Mouse (Mus musculus) embryonic facial prominence, embryonic 14.5 days (tissue): ENCODE data around the gene Thsd7b. TPM values are rescaled to one million over a fixed set of nuclear protein-coding genes. Genes with fewer than 3 reads are reported as not detected.

Source experiments
- ATAC-seq: fragments of 200-750 bp; cut with Nextera tagmentation; 2 replicates; pipeline ENCODE4 v1.8.0; 2017; ENCODE audit warnings: low read depth, moderate number of reproducible peaks, moderate TSS enrichment
- DNase-seq: peaks from one replicate; pipeline ENCODE4 v3.0.0-alpha.2; 2015; ENCODE audit warnings: low spot score
- H3K27ac ChIP-seq: fragments of 300-500 bp; sonication (generic); replicated peaks from 2 replicates; pipeline ENCODE4 v1.5.1; 2014; ENCODE audit warnings: low read depth, mild to moderate bottlenecking, low read length, moderate library complexity
- H3K27me3 ChIP-seq: fragments of 300-500 bp; sonication (generic); replicated peaks from 2 replicates; pipeline ENCODE4 v1.6.1; 2014; ENCODE audit warnings: low read length; ENCODE audit not compliant: control insufficient read depth, insufficient read depth
- H3K36me3 ChIP-seq: fragments of 300-500 bp; sonication (generic); 2 replicates; pipeline ENCODE4 v1.6.1; 2014; ENCODE audit warnings: low read length, mixed read lengths; ENCODE audit not compliant: control insufficient read depth, insufficient read depth
- H3K4me1 ChIP-seq: fragments of 300-500 bp; sonication (generic); 2 replicates; pipeline ENCODE4 v1.6.1; 2014; ENCODE audit warnings: antibody characterized with exemption, low read length; ENCODE audit not compliant: control insufficient read depth, insufficient read depth
- H3K4me2 ChIP-seq: fragments of 300-500 bp; sonication (generic); 2 replicates; pipeline ENCODE4 v1.6.1; 2014; ENCODE audit warnings: low read depth, mild to moderate bottlenecking, low read length, moderate library complexity, mixed read lengths
- H3K4me3 ChIP-seq: fragments of 300-500 bp; sonication (generic); 2 replicates; pipeline ENCODE4 v1.5.1; 2014; ENCODE audit warnings: low read depth, mild to moderate bottlenecking, low read length
- H3K9ac ChIP-seq: fragments of 300-500 bp; sonication (generic); 2 replicates; pipeline ENCODE4 v1.6.1; 2014; ENCODE audit warnings: low read depth, mild to moderate bottlenecking, low read length, moderate library complexity, mixed read lengths
- H3K9me3 ChIP-seq: fragments of 300-500 bp; sonication (generic); 2 replicates; pipeline ENCODE4 v1.6.1; 2016; ENCODE audit warnings: low read length; ENCODE audit not compliant: control insufficient read depth
- WGBS: fragments of 180-500 bp; shearing (Covaris S2); extraction: QIAGEN DNeasy Blood & Tissue Kit; methylation state at CpG from one replicate; pipeline ENCODE4 v1.1.7; 2014; 5-methylcytosine and 5-hydroxymethylcytosine counted together
- polyA plus RNA-seq: library from polyadenylated mRNA; unstranded; fragments of >200 nt; fragmentation: Nextera tagmentation; extraction: Ambion mirVana; gene quantifications from 2 replicates; pipeline ENCODE4 v1.2.1, GENCODE M21; 2014

The Thsd7b gene
- polyA plus RNA-seq, 1 experiment from 2014 or later: 6.7 TPM

DNA sequence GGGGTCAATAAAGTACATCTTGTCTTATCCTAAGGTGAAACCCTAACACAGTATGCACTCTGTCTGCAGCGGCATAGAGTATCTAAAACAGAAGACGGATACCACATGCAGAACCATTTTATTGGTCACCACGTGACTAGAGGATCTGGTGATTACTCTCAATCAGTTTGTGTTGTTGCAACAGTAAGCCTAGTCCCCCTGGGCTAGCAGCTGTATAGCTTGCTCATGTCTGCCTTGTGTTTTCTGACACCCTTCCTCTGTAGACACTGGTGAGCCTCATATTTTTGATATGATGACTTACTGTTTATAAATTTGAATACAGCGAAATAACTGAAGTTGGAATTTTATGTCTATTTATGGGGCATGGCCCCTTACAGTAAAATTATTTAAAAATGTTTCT, 306.9 kb downstream of the Thsd7b start:
- WGBS: 76% methylated on average over 4 of the region's 4 CpGs
- Histone ChIP-seq H3K9me3 (no peaks in the 10 kb centered on the region), H3K4me1 (no peaks in the 10 kb centered on the region), H3K27me3 (no peaks in the 10 kb centered on the region), H3K36me3 (no peaks in the 10 kb centered on the region), H3K4me3 (no peak overlapping the region), H3K9ac (no peak overlapping the region), H3K27ac (no peak overlapping the region), H3K4me2 (no peak overlapping the region)
- DNase-seq: no peak
- no peak for ATAC-seq

DNA sequence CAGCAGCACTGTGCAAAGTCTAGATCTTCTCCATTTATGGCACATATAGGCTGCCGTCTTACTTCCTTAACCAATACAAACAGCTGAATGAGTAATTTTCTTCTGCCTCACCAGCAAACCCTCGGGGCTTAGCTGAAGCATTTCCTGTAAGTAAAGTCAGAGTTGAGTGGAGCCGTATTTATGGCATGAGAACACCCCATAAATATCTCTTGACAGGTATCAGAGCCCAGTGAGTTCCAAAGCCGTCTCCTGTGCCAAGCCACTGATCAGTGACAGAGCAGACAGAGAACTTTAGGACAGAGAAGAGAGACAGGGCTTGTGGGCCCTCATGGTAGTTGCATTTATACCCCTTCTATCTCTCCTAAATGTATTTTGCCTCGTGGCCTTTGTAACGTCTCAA, 313.5 kb downstream of the Thsd7b start:
- Histone ChIP-seq H3K4me3 (no peak overlapping the region), H3K27me3 (no peaks in the 10 kb centered on the region), H3K36me3 (no peaks in the 10 kb centered on the region), H3K9me3 (no peaks in the 10 kb centered on the region), H3K9ac (no peak overlapping the region), H3K27ac (no peak overlapping the region), H3K4me2 (no peak overlapping the region), H3K4me1 (no peaks in the 10 kb centered on the region)
- DNase-seq (no peak), ATAC-seq (no peak)
- 55% methylated on average over 6 of the region's 6 CpGs for WGBS

DNA sequence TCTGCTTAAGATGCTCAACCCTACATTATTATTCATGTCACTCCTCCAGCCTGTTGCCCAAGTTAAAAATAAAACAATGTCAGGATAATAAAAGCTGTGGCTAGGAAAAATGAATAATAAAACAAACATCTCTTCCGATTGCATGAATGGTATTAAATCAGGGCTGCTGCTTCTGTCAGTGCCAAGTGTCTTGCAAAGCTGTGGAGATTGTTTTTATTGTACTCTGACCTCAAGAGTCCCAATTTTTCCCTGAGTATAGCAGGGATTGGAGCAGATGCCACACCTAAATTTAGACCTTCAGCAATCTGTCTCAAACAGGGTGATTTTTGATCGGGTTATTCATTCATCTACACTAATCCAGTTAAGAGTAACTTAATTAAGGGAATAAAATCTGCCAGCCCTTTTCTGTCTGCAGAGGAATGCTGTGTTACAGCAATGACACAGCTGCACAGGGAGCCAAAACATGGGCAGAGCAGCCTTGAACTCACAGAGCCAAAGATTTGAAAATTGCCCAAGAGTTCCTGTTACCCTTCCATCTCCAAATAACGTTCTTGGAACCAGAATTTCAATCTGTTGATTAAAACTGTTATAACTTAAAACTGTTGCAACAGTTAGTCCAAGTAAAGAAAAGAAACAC, 316.4 kb downstream of the Thsd7b start:
- Histone ChIP-seq H3K27me3 (no peaks in the 10 kb centered on the region), H3K27ac (no peak overlapping the region), H3K9ac (no peak overlapping the region), H3K4me3 (no peak overlapping the region), H3K9me3 (no peaks in the 10 kb centered on the region), H3K4me2 (no peak overlapping the region), H3K4me1 (no peaks in the 10 kb centered on the region), H3K36me3 (no peaks in the 10 kb centered on the region)
- DNase-seq (no peak), ATAC-seq (no peak)
- WGBS: 62% methylated on average over 3 of the region's 3 CpGs

DNA sequence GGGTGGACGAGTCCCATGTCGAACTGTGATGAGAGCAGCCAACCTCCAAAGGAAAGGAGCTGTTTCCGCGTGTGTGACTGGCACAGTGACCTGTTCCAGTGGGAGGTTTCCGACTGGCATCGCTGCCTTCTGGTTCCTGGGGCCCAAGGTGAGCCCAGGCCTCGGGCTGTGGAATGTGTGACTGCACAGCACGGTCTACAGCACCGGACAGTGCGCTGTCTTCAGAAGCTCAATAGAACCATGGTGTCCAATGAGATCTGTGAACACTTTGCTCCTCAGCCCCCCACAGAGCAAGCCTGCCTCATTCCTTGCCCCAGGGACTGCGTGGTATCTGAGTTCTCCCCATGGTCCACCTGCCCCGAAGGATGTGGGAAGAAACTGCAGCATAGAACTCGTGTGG, 322.3 kb downstream of the Thsd7b start:
- no peak overlapping the region for H3K4me2 ChIP-seq
- H3K27me3 ChIP-seq: no peaks in the 10 kb centered on the region
- ATAC-seq: no peak
- no peak overlapping the region for H3K4me3 ChIP-seq
- no peaks in the 10 kb centered on the region for H3K4me1 ChIP-seq
- no peak overlapping the region for H3K9ac ChIP-seq
- 86% methylated on average over 13 of the region's 13 CpGs for WGBS
- no peaks in the 10 kb centered on the region for H3K36me3 ChIP-seq
- no peaks in the 10 kb centered on the region for H3K9me3 ChIP-seq
- no peak overlapping the region for H3K27ac ChIP-seq
- no peak for DNase-seq

DNA sequence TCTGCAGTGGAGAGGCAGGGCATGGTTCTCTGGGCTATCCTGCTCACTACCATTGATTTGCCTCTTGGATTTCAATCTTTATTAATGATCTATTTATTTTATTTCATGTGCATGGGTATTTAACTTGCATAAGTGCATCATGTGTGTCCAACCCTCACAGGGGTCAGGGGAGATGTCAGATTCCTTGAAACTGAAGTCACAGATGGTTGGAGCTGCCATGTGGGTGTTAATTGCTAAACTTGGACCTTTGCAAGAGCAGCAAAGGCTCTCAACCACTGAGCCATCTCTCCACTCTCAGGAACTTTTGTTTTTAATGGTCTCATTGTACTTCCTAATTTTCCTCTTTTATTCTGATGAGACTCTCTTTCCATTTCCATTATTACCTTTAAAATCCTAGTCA, 327.8 kb downstream of the Thsd7b start:
- no peak overlapping the region for H3K9ac ChIP-seq
- no peak for ATAC-seq
- DNase-seq: no peak
- H3K4me2 ChIP-seq: no peak overlapping the region
- no peaks in the 10 kb centered on the region for H3K36me3 ChIP-seq
- H3K9me3 ChIP-seq: no peaks in the 10 kb centered on the region
- H3K27ac ChIP-seq: no peak overlapping the region
- H3K4me1 ChIP-seq: no peaks in the 10 kb centered on the region
- H3K4me3 ChIP-seq: no peak overlapping the region
- H3K27me3 ChIP-seq: no peaks in the 10 kb centered on the region

DNA sequence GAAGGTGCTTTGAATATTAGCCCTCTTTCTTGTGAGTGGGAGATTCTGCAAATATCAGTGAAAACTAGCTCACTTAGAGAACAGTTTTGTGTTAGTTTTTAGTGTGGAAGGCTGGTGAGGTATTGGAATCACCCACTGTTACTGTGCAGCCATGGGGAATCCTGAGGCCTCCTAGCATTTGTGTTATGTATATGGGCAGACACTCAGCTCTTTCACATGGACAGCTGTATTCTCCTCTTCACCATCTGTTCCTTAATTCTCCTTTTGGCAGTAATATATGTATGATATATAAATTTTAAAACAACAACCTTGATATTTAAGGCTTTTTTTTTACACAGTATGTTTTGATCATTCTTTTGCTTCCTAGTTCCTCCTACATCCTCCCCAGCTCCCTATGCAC, 329.2 kb downstream of the Thsd7b start:
- ATAC-seq: no peak
- H3K4me2 ChIP-seq: no peak overlapping the region

DNA sequence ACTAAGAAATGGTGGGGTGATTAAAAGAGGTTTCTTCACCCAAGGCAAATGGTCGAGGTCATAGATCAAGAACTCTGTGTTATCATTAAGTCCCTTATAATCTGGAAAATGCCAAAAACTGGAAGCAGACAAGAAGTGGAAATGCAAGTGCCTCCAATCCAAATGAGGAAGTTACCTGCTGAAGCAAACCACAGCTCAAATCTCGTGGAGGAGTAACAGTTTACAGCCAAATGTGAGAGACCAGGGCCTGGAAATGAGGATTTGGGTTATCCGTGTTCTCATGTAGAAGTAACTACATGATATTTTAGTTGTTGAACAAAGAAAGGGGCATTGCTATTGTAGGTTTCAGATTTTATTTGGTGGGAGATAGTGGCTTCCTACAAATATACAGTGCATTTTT, 335.3 kb downstream of the Thsd7b start:
- no peak for DNase-seq
- 68% methylated on average over 3 of the region's 3 CpGs for WGBS

More for the DNA sequence above, 329.2 kb downstream of the Thsd7b start:
- Histone ChIP-seq H3K27me3 (no peaks in the 10 kb centered on the region), H3K27ac (no peak overlapping the region), H3K4me3 (no peak overlapping the region), H3K9ac (no peak overlapping the region), H3K4me1 (no peaks in the 10 kb centered on the region), H3K9me3 (no peaks in the 10 kb centered on the region), H3K36me3 (no peaks in the 10 kb centered on the region)
- DNase-seq: no peak

DNA sequence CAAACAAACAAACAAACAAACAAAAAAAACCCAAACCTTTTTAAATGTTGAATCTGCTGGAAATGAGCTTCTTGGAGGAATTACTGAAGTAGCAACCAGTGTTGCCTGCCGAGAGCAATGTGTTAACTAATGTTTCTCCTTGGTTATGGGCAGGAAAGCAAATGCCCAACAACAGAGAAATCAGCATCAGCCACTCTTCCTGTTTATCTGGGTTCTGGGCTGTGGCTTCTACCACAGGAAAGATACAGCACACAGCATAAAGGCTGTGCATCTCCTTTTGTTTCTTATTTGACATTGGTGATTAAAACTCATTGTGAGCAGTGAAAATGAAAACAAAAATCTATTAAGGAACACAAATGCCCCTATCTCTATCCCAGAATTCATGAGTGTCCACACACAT, 343.0 kb downstream of the Thsd7b start:
- H3K9me3 ChIP-seq: no peaks in the 10 kb centered on the region
- no peak overlapping the region for H3K4me2 ChIP-seq
- no peak overlapping the region for H3K4me3 ChIP-seq
- H3K9ac ChIP-seq: no peak overlapping the region
- no peaks in the 10 kb centered on the region for H3K27me3 ChIP-seq
- H3K27ac ChIP-seq: no peak overlapping the region
- no peak for ATAC-seq
- no peak for DNase-seq
- WGBS: 77% methylated on average over 1 of the region's 1 CpGs
- H3K36me3 ChIP-seq: no peaks in the 10 kb centered on the region
- H3K4me1 ChIP-seq: no peaks in the 10 kb centered on the region

More for the DNA sequence above, 335.3 kb downstream of the Thsd7b start:
- Histone ChIP-seq H3K9ac (no peak overlapping the region), H3K27me3 (no peaks in the 10 kb centered on the region), H3K4me3 (no peak overlapping the region), H3K36me3 (no peaks in the 10 kb centered on the region), H3K4me2 (no peak overlapping the region), H3K27ac (no peak overlapping the region), H3K4me1 (no peaks in the 10 kb centered on the region), H3K9me3 (no peaks in the 10 kb centered on the region)
- no peak for ATAC-seq

DNA sequence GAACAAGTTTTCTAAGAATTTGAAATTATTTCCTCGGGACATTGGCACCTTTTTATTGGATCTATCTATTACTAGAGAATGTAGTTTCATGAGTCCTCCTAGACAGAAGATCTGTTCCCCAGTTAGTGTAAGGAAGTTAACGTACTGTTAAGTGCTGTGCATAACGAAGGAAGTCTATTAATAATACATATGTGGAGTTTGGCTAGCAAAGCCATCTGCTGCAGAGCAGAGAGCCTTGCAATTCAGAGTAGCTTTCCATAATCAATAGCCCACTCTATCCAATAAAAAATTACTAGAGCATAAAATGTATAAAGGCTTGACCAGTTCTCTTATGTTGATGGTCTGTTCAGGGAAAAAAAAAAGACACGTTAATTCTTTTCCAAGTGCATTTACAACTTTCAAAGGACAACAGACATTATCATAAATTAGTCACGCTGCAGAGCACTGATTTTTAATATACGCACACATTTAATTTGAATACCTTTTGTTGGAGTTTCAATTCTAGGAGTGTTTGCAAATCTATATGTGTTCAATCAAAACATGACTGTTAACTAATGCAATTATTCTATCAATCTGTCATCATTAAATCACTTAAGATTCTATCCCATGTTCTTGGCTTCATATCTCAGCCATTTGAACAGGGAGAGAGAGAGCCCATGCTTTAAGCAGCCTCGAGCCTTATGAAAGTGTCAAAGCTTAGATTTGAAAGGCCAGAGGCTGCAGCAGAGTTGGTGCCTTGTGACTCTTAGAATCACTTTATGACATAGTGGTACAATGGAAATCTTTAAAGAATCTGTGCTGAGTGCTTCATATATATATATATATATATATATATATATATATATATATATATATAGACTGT, 346.6 kb downstream of the Thsd7b start:
- Histone ChIP-seq H3K4me2 (no peak overlapping the region), H3K4me1 (no peaks in the 10 kb centered on the region), H3K4me3 (no peak overlapping the region), H3K27ac (no peak overlapping the region), H3K9ac (no peak overlapping the region), H3K9me3 (no peaks in the 10 kb centered on the region), H3K27me3 (no peaks in the 10 kb centered on the region), H3K36me3 (no peaks in the 10 kb centered on the region)
- 81% methylated on average over 7 of the region's 7 CpGs for whole genome bisulfite sequencing
- DNase-seq: no peak
- no peak for ATAC-seq
